Mouse (Mus musculus): Measurements from ENCODE around the gene Trim8. TPM values are rescaled to one million over a fixed set of nuclear protein-coding genes. Genes with fewer than 3 reads are reported as not detected.
A peak's percentile ranks its signal among the peaks of the same experiment; 100 is the strongest.

Gene Trim8
- polyA plus RNA-seq, 1 experiment from 2014 or later, result 9.2 TPM

GRCm38 (mm10) chr19:46516667-46517528 is 15.4 kb downstream of the Trim8 start:
- H3K9me3 ChIP-seq (replicated peaks), result no peaks in the 10 kb centered on the region
- DNase-seq, result no peak
- ATAC-seq (ENCODE audit: low read depth), result no peak
- H3K9ac ChIP-seq, result no peak overlapping the region
- no peak overlapping the region for H3K4me3 ChIP-seq (replicated peaks)
- peaks cover 42% of the 10 kb centered on the region for H3K36me3 ChIP-seq
- peaks cover 41% of the 10 kb centered on the region for H3K4me1 ChIP-seq (replicated peaks)
- peak overlapping the region; percentile 21 for H3K27ac ChIP-seq
- H3K27me3 ChIP-seq, result peaks cover 4% of the 10 kb centered on the region; the same call in 1 of the 2 replicates
- no peak overlapping the region for H3K4me2 ChIP-seq
- WGBS (ENCODE audit: insufficient replicate concordance), result 49% methylated on average over 3 of the region's 3 CpGs

GRCm38 (mm10) chr19:46517529-46518351 is 16.2 kb downstream of the Trim8 start:
- Histone ChIP-seq H3K9me3 (replicated peaks) (no peaks in the 10 kb centered on the region), H3K4me2 (peak overlapping the region; percentile 56; the same call in 1 of the 2 replicates), H3K27ac (peak overlapping the region; percentile 21), H3K4me1 (replicated peaks) (peaks cover 49% of the 10 kb centered on the region), H3K9ac (peak overlapping the region; percentile 49; the same call in 1 of the 2 replicates), H3K27me3 (peaks cover 4% of the 10 kb centered on the region; the same call in 1 of the 2 replicates), H3K36me3 (peaks cover 33% of the 10 kb centered on the region), H3K4me3 (replicated peaks) (no peak overlapping the region)
- DNase-seq (no peak), ATAC-seq (ENCODE audit: low read depth) (no peak)
- WGBS (ENCODE audit: insufficient replicate concordance), result 38% methylated on average over 10 of the region's 14 CpGs

DNA sequence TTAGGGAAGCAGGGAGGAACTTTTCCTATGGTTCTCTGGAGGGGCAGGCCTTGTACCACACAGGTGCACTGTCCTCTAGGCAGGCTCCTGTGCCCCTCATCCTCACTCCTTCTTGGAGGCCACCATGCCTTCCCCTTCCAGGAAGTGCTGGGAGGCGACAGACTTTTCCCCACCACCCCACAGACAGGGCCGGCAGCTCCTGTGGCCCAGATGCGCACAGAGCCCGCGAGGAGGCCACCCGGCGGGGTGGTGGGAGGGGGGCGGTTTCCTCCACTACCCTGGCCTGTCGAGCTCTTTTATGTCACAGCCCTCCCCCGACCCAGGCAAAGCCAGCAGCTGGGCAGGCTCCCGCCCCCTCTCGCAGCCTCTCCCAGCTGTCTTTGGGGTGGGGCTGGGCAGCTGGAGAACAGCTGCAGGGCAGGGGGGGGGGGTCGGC is 16.9 kb downstream of the Trim8 start:
- Histone ChIP-seq H3K27ac (no peak overlapping the region), H3K9ac (peak overlapping the region; percentile 49; the same call in 1 of the 2 replicates), H3K27me3 (peaks cover 9% of the 10 kb centered on the region; the same call in 1 of the 2 replicates), H3K4me2 (peak overlapping the region; percentile 56), H3K9me3 (replicated peaks) (no peaks in the 10 kb centered on the region), H3K4me1 (replicated peaks) (peaks cover 56% of the 10 kb centered on the region), H3K36me3 (peaks cover 27% of the 10 kb centered on the region), H3K4me3 (replicated peaks) (peak overlapping the region; percentile 14; the same call in 1 of the 2 replicates)
- ATAC-seq (ENCODE audit: low read depth), result peak; percentile 38
- no peak for DNase-seq
- 3% methylated on average over 13 of the region's 13 CpGs for WGBS (ENCODE audit: insufficient replicate concordance)

GRCm38 (mm10) chr19:46518828-46519621 is 17.5 kb downstream of the Trim8 start:
- no peak for ATAC-seq (ENCODE audit: low read depth)
- no peak for DNase-seq
- no peaks in the 10 kb centered on the region for H3K9me3 ChIP-seq (replicated peaks)
- 0 out of 2 replicates have a peak overlapping the region, but pooled peaks have one; percentile 14 for H3K4me3 ChIP-seq (replicated peaks)
- 13% methylated on average over 5 of the region's 5 CpGs for WGBS (ENCODE audit: insufficient replicate concordance)
- H3K4me1 ChIP-seq (replicated peaks), result peaks cover 62% of the 10 kb centered on the region
- H3K36me3 ChIP-seq, result peaks cover 21% of the 10 kb centered on the region
- H3K27ac ChIP-seq, result no peak overlapping the region
- peaks cover 15% of the 10 kb centered on the region for H3K27me3 ChIP-seq
- H3K4me2 ChIP-seq, result peak overlapping the region; percentile 56
- H3K9ac ChIP-seq, result 0 out of 2 replicates have a peak overlapping the region, but pooled peaks have one; percentile 49

DNA sequence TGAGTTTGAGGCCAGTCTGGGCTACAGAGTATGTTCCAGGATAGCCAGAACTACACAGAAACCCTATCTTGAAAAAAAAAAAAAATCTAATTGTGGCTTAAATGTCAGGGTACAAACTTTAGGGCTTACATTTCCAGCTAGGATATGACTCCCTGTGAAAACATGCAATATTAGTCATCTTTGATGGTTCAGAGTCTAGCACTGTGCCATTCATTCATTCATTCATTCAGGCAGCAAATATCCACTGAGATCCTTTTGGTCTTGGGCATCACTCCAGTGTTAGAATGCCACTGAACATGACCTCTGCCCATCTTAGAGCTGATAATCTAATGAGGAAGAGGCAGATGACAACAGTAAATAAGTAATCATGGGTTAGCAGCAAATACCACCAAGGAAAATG is 20.2 kb downstream of the Trim8 start:
- no peak overlapping the region for H3K9ac ChIP-seq
- ATAC-seq (ENCODE audit: low read depth), result no peak
- peak overlapping the region; percentile 40; the same call in 1 of the 2 replicates for H3K4me2 ChIP-seq
- no peak overlapping the region for H3K27ac ChIP-seq
- no peak overlapping the region for H3K4me3 ChIP-seq (replicated peaks)
- no peak for DNase-seq
- no peaks in the 10 kb centered on the region for H3K9me3 ChIP-seq (replicated peaks)
- H3K36me3 ChIP-seq, result no peaks in the 10 kb centered on the region
- peaks cover 70% of the 10 kb centered on the region for H3K4me1 ChIP-seq (replicated peaks)
- peaks cover 26% of the 10 kb centered on the region for H3K27me3 ChIP-seq

GRCm38 (mm10) chr19:46522433-46523044 is 21.0 kb downstream of the Trim8 start:
- WGBS (ENCODE audit: insufficient replicate concordance), result 13% methylated on average over 15 of the region's 15 CpGs
- DNase-seq (no peak), ATAC-seq (ENCODE audit: low read depth) (no peak)
- Histone ChIP-seq H3K27me3 (peaks cover 28% of the 10 kb centered on the region), H3K27ac (peak overlapping the region; percentile 34; the same call in 1 of the 2 replicates), H3K9me3 (replicated peaks) (no peaks in the 10 kb centered on the region), H3K4me1 (replicated peaks) (peaks cover 62% of the 10 kb centered on the region), H3K36me3 (no peaks in the 10 kb centered on the region), H3K4me3 (replicated peaks) (no peak overlapping the region), H3K9ac (0 out of 2 replicates have a peak overlapping the region, but pooled peaks have one; percentile 29), H3K4me2 (peak overlapping the region; percentile 40)

GRCm38 (mm10) chr19:46523131-46523479 is 21.6 kb downstream of the Trim8 start:
- H3K27ac ChIP-seq, result peak overlapping the region; percentile 50; the same call in 1 of the 2 replicates
- peak overlapping the region; percentile 47 for H3K4me2 ChIP-seq
- H3K9ac ChIP-seq, result no peak overlapping the region
- peaks cover 33% of the 10 kb centered on the region for H3K27me3 ChIP-seq
- H3K4me3 ChIP-seq (replicated peaks), result no peak overlapping the region
- H3K36me3 ChIP-seq, result no peaks in the 10 kb centered on the region
- ATAC-seq (ENCODE audit: low read depth) (0 out of 2 replicates have a peak, but pooled peaks have one; percentile 7), DNase-seq (no peak)
- H3K4me1 ChIP-seq (replicated peaks), result peaks cover 62% of the 10 kb centered on the region
- H3K9me3 ChIP-seq (replicated peaks), result no peaks in the 10 kb centered on the region

DNA sequence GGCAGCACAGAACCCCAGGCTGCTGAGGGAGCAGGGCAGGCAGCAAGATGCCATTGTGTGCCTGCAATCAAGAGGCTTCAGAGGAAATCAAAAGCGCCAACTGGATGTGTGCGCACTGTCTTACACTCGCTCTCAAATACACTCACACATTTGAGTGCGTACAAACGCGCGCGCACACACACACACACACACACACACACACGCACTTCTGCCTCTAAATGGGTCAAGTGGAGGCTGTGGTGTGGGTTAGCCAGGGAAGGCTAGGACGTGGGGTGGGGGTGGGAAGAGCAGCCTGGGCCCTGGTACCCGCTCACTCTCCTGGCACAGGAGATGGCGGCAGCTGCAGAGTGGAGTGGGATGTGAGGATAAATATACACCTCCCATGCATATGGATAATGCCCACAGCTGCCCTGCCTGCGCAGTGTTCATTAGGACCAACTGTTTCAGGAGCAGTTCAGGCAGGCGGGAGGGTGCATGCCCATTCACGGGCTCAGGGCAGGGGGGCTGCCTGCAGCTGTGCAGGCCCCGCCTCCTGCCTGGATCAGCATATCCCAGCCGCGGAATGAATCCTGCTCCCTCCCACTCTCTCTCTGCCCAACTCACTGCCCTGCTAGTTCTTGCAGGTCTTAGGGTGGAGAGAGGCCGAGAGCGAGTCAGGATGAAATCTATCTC is 22.1 kb downstream of the Trim8 start:
- Histone ChIP-seq H3K27me3 (peaks cover 33% of the 10 kb centered on the region), H3K4me1 (replicated peaks) (peaks cover 62% of the 10 kb centered on the region), H3K4me2 (peak overlapping the region; percentile 47), H3K4me3 (replicated peaks) (0 out of 2 replicates have a peak overlapping the region, but pooled peaks have one; percentile 14), H3K36me3 (no peaks in the 10 kb centered on the region), H3K27ac (peak overlapping the region; percentile 50), H3K9ac (0 out of 2 replicates have a peak overlapping the region, but pooled peaks have one; percentile 7), H3K9me3 (replicated peaks) (no peaks in the 10 kb centered on the region)
- ATAC-seq (ENCODE audit: low read depth), result peak; percentile 36; the same call in 1 of the 2 replicates
- 25% methylated on average over 20 of the region's 20 CpGs for WGBS (ENCODE audit: insufficient replicate concordance)
- no peak for DNase-seq

- Histone ChIP-seq H3K27me3 (peaks cover 33% of the 10 kb centered on the region), H3K27ac (peak overlapping the region; percentile 50; the same call in 1 of the 2 replicates), H3K9me3 (replicated peaks) (no peaks in the 10 kb centered on the region), H3K4me1 (replicated peaks) (peaks cover 62% of the 10 kb centered on the region), H3K9ac (0 out of 2 replicates have a peak overlapping the region, but pooled peaks have one; percentile 22), H3K4me2 (peak overlapping the region; percentile 47), H3K36me3 (no peaks in the 10 kb centered on the region), H3K4me3 (replicated peaks) (0 out of 2 replicates have a peak overlapping the region, but pooled peaks have one; percentile 14)
- DNase-seq (no peak), ATAC-seq (ENCODE audit: low read depth) (no peak)
- WGBS (ENCODE audit: insufficient replicate concordance), result 19% methylated on average over 6 of the region's 6 CpGs
These were observed 22.6 kb downstream of the Trim8 start for GRCm38 (mm10) chr19:46524152-46524544.

Measured in liver, embryonic 13.5 days (tissue).